Mouse (Mus musculus) liver, adult 2 months (tissue): ENCODE measurements around the gene Bnc2.

ENCODE experiments used
- CTCF ChIP-seq: fragments of 200-500 bp; IDR thresholded peaks from 2 replicates; pipeline ENCODE4 v1.5.1; 2011; ENCODE audit warnings: low read depth, low read length, control low read depth
- POLR2A ChIP-seq: fragments of 200-500 bp; IDR thresholded peaks from 2 replicates; pipeline ENCODE4 v1.6.1; 2011; ENCODE audit warnings: low read length, control low read depth; ENCODE audit not compliant: insufficient read depth; ENCODE audit errors: extremely low read depth

- TF ChIP-seq CTCF (no peak), POLR2A (no peak)
These were observed 271.5 kb downstream of the Bnc2 start for GRCm38 (mm10) chr4:84403356-84404145.
